Mouse (Mus musculus): ENCODE results near the gene Vezf1. TPM values are rescaled to one million over a fixed set of nuclear protein-coding genes. Genes with fewer than 3 reads are reported as not detected.
"Not testable (repeated sequence)": the region's sequence is repeated elsewhere in the genome, so short reads cannot be mapped to it uniquely, and the experiment has no call there.

The Vezf1 gene
- total and polyA plus RNA-seq, 3 experiments: 7.4 to 11.4 (median 9.8) TPM

GRCm38 (mm10) chr11:88045159-88045558, 22.9 kb upstream of the Vezf1 start:
- in situ Hi-C loops (cut with MboI; ENCODE audit: low pct_ligation_motif_present, low pct_unique_long_range_greater_than_20kb, low sequenced_read_pairs): loop anchor here (5.0 kb wide), 1 partner anchor 58 kb away; the partner anchor contains the start of gene Dynll2
- H3K9me3 ChIP-seq (replicated peaks; ENCODE audit: low read length); DNase-seq (ENCODE audit: extremely low read depth); H3K27ac ChIP-seq (ENCODE audit: insufficient read depth, low read depth); H3K27me3 ChIP-seq (replicated peaks); H3K4me2 ChIP-seq (ENCODE audit: insufficient read depth, low read depth, poor library complexity, severe bottlenecking); dilution Hi-C loops (cut with MboI; ENCODE audit: extremely low pct_ligation_motif_present, extremely low pct_unique_long_range_greater_than_20kb, low sequenced_read_pairs); H3K4me3 ChIP-seq (replicated peaks in 1 of 3; ENCODE audit: low read depth in 2 of 3, low read length in 2 of 3, poor library complexity in 1 of 3): not testable (repeated sequence)
- Histone ChIP-seq H3K79me2 (replicated peaks; ENCODE audit: control insufficient read depth, extremely low read depth, insufficient read depth, poor library complexity, severe bottlenecking) (peaks cover 42% of the 10 kb centered on the region), H3K9ac (ENCODE audit: insufficient read depth, low read depth) (peak overlapping the region; percentile 79; the same call in 1 of the 2 replicates), H3K4me1 (ENCODE audit: control insufficient read depth in 1 of 2, insufficient read depth in 2 of 2) (peaks cover 2 to 25% of the 10 kb centered on the region in 2 experiments; a peak in 3 of 4 replicates), H3K36me3 (replicated peaks in 1 of 2; ENCODE audit: control insufficient read depth in 1 of 2, insufficient read depth in 1 of 2, low read length in 1 of 2) (peaks cover 13 to 24% of the 10 kb centered on the region in 2 experiments)
- TF ChIP-seq TBP (conservative IDR thresholded peaks at IDR 0.05; ENCODE audit: low read depth, low read length): 0 out of 2 replicates have a peak, but pooled peaks have one; percentile 11

DNA sequence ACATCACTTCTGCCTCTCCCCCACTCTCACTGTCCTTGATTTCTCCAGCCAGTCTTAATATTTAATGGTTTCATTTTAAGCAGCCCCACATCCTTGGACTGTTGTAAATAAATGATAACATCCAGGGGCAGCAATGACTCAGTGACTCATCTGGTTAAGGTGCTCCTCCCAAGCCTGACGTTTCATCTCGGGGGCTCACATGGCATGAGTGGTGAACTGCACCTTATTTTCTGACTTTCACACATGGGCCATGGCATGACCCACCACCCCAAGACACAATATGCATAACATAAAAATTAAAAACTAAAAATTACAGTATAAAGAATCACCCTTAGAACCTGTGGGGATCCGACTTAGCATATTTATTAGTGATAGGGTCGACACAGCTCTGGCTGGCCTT, 22.2 kb upstream of the Vezf1 start:
- dilution Hi-C loops (cut with MboI; ENCODE audit: extremely low pct_ligation_motif_present, extremely low pct_unique_long_range_greater_than_20kb, low sequenced_read_pairs): no loop called here
- DNase-seq (ENCODE audit: extremely low read depth): peak; percentile 56
- H3K27me3 ChIP-seq (replicated peaks): no peaks in the 10 kb centered on the region
- H3K9ac ChIP-seq (ENCODE audit: insufficient read depth, low read depth): peak overlapping the region; percentile 79; the same call in 1 of the 2 replicates
- in situ Hi-C loops (cut with MboI; ENCODE audit: low pct_ligation_motif_present, low pct_unique_long_range_greater_than_20kb, low sequenced_read_pairs): loop anchor here (5.0 kb wide), 1 partner anchor 59 kb away; the partner anchor contains the start of gene Dynll2
- peaks cover 17 to 30% of the 10 kb centered on the region in 2 experiments for H3K36me3 ChIP-seq (replicated peaks in 1 of 2; ENCODE audit: control insufficient read depth in 1 of 2, insufficient read depth in 1 of 2, low read length in 1 of 2)
- peaks cover 48% of the 10 kb centered on the region for H3K79me2 ChIP-seq (replicated peaks; ENCODE audit: control insufficient read depth, extremely low read depth, insufficient read depth, poor library complexity, severe bottlenecking)
- peak overlapping the region; percentile 57 to 100 (median 75) for H3K4me3 ChIP-seq (replicated peaks in 1 of 3; ENCODE audit: low read depth in 2 of 3, low read length in 2 of 3, poor library complexity in 1 of 3)
- H3K9me3 ChIP-seq (replicated peaks; ENCODE audit: low read length): no peaks in the 10 kb centered on the region
- no peak overlapping the region for H3K27ac ChIP-seq (ENCODE audit: insufficient read depth, low read depth)
- TF ChIP-seq POLR2A (IDR thresholded peaks at IDR 0.05; ENCODE audit: low read depth, low read length) (no peak), ZKSCAN1 (IDR thresholded peaks at IDR 0.05; ENCODE audit: borderline replicate concordance, low read depth, low read length) (no peak), KAT2A (IDR thresholded peaks at IDR 0.05; ENCODE audit: insufficient replicate concordance, low read length) (no peak), SMC3 (IDR thresholded peaks at IDR 0.05; ENCODE audit: low read depth, low read length) (no peak), ELF1 (IDR thresholded peaks at IDR 0.05; ENCODE audit: low read depth, low read length) (no peak), E2F4 (IDR thresholded peaks at IDR 0.05; ENCODE audit: insufficient replicate concordance, low read depth, low read length) (no peak), UBTF (IDR thresholded peaks at IDR 0.05; ENCODE audit: low read depth, low read length) (no peak), EP300 (IDR thresholded peaks at IDR 0.05; ENCODE audit: low read length) (no peak), JUND (conservative IDR thresholded peaks at IDR 0.05; ENCODE audit: low read depth, low read length) (no peak), CHD1 (IDR thresholded peaks at IDR 0.05; ENCODE audit: low read depth, low read length) (no peak)
- peak overlapping the region; percentile 48 for H3K4me2 ChIP-seq (ENCODE audit: insufficient read depth, low read depth, poor library complexity, severe bottlenecking)
- peaks cover 2 to 32% of the 10 kb centered on the region in 2 experiments; a peak in 3 of 4 replicates for H3K4me1 ChIP-seq (ENCODE audit: control insufficient read depth in 1 of 2, insufficient read depth in 2 of 2)

GRCm38 (mm10) chr11:88046323-88046937, 21.6 kb upstream of the Vezf1 start:
- TF ChIP-seq ELF1 (IDR thresholded peaks at IDR 0.05; ENCODE audit: low read depth, low read length) (no peak), TBP (conservative IDR thresholded peaks at IDR 0.05; ENCODE audit: low read depth, low read length) (peak; percentile 98), PAX5 (IDR thresholded peaks at IDR 0.05; ENCODE audit: low read length) (no peak), NELFE (IDR thresholded peaks at IDR 0.05; ENCODE audit: low read depth, low read length) (no peak)
- peaks cover 20 to 32% of the 10 kb centered on the region in 2 experiments for H3K36me3 ChIP-seq (replicated peaks in 1 of 2; ENCODE audit: control insufficient read depth in 1 of 2, insufficient read depth in 1 of 2, low read length in 1 of 2)
- H3K4me1 ChIP-seq (ENCODE audit: control insufficient read depth in 1 of 2, insufficient read depth in 2 of 2): peaks cover 2 to 38% of the 10 kb centered on the region in 2 experiments; a peak in 3 of 4 replicates
- peak overlapping the region; percentile 79 for H3K9ac ChIP-seq (ENCODE audit: insufficient read depth, low read depth)
- peak; percentile 82 for DNase-seq (ENCODE audit: extremely low read depth)
- peak overlapping the region; percentile 56; the same call in 1 of the 2 replicates for H3K27ac ChIP-seq (ENCODE audit: insufficient read depth, low read depth)
- dilution Hi-C loops (cut with MboI; ENCODE audit: extremely low pct_ligation_motif_present, extremely low pct_unique_long_range_greater_than_20kb, low sequenced_read_pairs): no loop called here
- H3K79me2 ChIP-seq (replicated peaks; ENCODE audit: control insufficient read depth, extremely low read depth, insufficient read depth, poor library complexity, severe bottlenecking): peaks cover 52% of the 10 kb centered on the region
- peak overlapping the region; percentile 48 for H3K4me2 ChIP-seq (ENCODE audit: insufficient read depth, low read depth, poor library complexity, severe bottlenecking)
- in situ Hi-C loops (cut with MboI; ENCODE audit: low pct_ligation_motif_present, low pct_unique_long_range_greater_than_20kb, low sequenced_read_pairs): loop anchor here (5.0 kb wide), 1 partner anchor 59 kb away; the partner anchor contains the start of gene Dynll2
- H3K27me3 ChIP-seq (replicated peaks): no peaks in the 10 kb centered on the region
- H3K4me3 ChIP-seq (replicated peaks in 1 of 3; ENCODE audit: low read depth in 2 of 3, low read length in 2 of 3, poor library complexity in 1 of 3): peak overlapping the region; percentile 57 to 100 (median 75)
- no peaks in the 10 kb centered on the region for H3K9me3 ChIP-seq (replicated peaks; ENCODE audit: low read length)
